Mouse (Mus musculus) left cerebral cortex, adult 2 months (tissue): ENCODE measurements around the gene Pald1. TPM values are rescaled to one million over a fixed set of nuclear protein-coding genes. Genes with fewer than 3 reads are reported as not detected.

Source experiments
- DNase-seq, 2 experiments: peaks; one replicate each; pipeline ENCODE4 v3.0.0; 2021 to 2022; ENCODE audit warnings: low spot score in 2 of 2, mixed read lengths in 1 of 2; ENCODE audit errors: extremely low spot score in 1 of 2
- H3K27ac ChIP-seq: fragments of 200-600 bp; 2 replicates; pipeline ENCODE4 v1.8.1; 2022
- H3K4me3 ChIP-seq: fragments of 200-600 bp; 2 replicates; pipeline ENCODE4 v1.8.1; 2022
- CTCF ChIP-seq: fragments of 200-600 bp; IDR thresholded peaks from 2 replicates; pipeline ENCODE4 v1.8.1; 2022; ENCODE audit warnings: antibody characterized with exemption, mild to moderate bottlenecking, moderate library complexity
- intact Hi-C: fragments of 180-260 bp; cut with DNase I; formaldehyde crosslinking; loops from one replicate; pipeline ENCODE4 v1.15.1; 2025
- total RNA-seq, 2 experiments: library from RNA; stranded (reverse); gene quantifications; 2 replicates each; pipeline ENCODE4 v1.2.3; 2021

The Pald1 gene
- total RNA-seq, 2 experiments from 2014 or later = 8.1 to 8.3 TPM

GRCm38 (mm10) chr10:61379340-61380040 is 3.8 kb downstream of the Pald1 start:
- no peak for TF ChIP-seq CTCF
- intact Hi-C loops = no loop called here
- no peak for DNase-seq
- H3K4me3 ChIP-seq = no peak overlapping the region
- H3K27ac ChIP-seq = peak overlapping the region; percentile 5; the same call in 1 of the 2 replicates

- no peak for DNase-seq
- Histone ChIP-seq H3K27ac (no peak overlapping the region), H3K4me3 (no peak overlapping the region)
- intact Hi-C loops = no loop called here
- TF ChIP-seq CTCF = no peak
Observed at GRCm38 (mm10) chr10:61378698-61379097, 4.6 kb downstream of the Pald1 start.

GRCm38 (mm10) chr10:61378050-61378449 is 5.3 kb downstream of the Pald1 start:
- TF ChIP-seq CTCF = no peak
- DNase-seq = no peak
- Histone ChIP-seq H3K27ac (no peak overlapping the region), H3K4me3 (no peak overlapping the region)
- intact Hi-C loops = no loop called here

GRCm38 (mm10) chr10:61374771-61375481 is 8.4 kb downstream of the Pald1 start:
- intact Hi-C loops = no loop called here
- H3K4me3 ChIP-seq = no peak overlapping the region
- no peak overlapping the region; the same call in 1 of the 2 replicates for H3K27ac ChIP-seq
- DNase-seq = no peak
- TF ChIP-seq CTCF = no peak

GRCm38 (mm10) chr10:61374076-61374475 is 9.3 kb downstream of the Pald1 start:
- no peak for DNase-seq
- intact Hi-C loops = no loop called here
- no peak overlapping the region for H3K4me3 ChIP-seq
- no peak for TF ChIP-seq CTCF
- no peak overlapping the region; the same call in 1 of the 2 replicates for H3K27ac ChIP-seq

- TF ChIP-seq CTCF = no peak
- intact Hi-C loops = no loop called here
- Histone ChIP-seq H3K4me3 (no peak overlapping the region), H3K27ac (no peak overlapping the region)
- DNase-seq = no peak
Observed at GRCm38 (mm10) chr10:61372585-61372923, 10.8 kb downstream of the Pald1 start.

GRCm38 (mm10) chr10:61371884-61372584 is 11.3 kb downstream of the Pald1 start:
- Histone ChIP-seq H3K4me3 (no peak overlapping the region), H3K27ac (no peak overlapping the region)
- DNase-seq = no peak
- intact Hi-C loops = no loop called here
- no peak for TF ChIP-seq CTCF

- peak overlapping the region; percentile 47 for H3K27ac ChIP-seq
- intact Hi-C loops = no loop called here
- no peak overlapping the region for H3K4me3 ChIP-seq
Observed at GRCm38 (mm10) chr10:61370273-61370979, 12.9 kb downstream of the Pald1 start.

GRCm38 (mm10) chr10:61369755-61370154 is 13.6 kb downstream of the Pald1 start:
- Histone ChIP-seq H3K4me3 (no peak overlapping the region), H3K27ac (peak overlapping the region; percentile 47; the same call in 1 of the 2 replicates)
- no peak for DNase-seq
- intact Hi-C loops = no loop called here
- TF ChIP-seq CTCF = no peak

More at GRCm38 (mm10) chr10:61370273-61370979, 12.9 kb downstream of the Pald1 start:
- no peak for DNase-seq
- no peak for TF ChIP-seq CTCF

GRCm38 (mm10) chr10:61365902-61366301 is 17.4 kb downstream of the Pald1 start:
- Histone ChIP-seq H3K27ac (no peak overlapping the region), H3K4me3 (no peak overlapping the region)
- DNase-seq = no peak
- TF ChIP-seq CTCF = no peak
- intact Hi-C loops = no loop called here

- H3K4me3 ChIP-seq = no peak overlapping the region
- H3K27ac ChIP-seq = no peak overlapping the region
- intact Hi-C loops = no loop called here
- TF ChIP-seq CTCF = no peak
- no peak for DNase-seq
Observed at GRCm38 (mm10) chr10:61364431-61364830, 18.9 kb downstream of the Pald1 start.
